Mouse (Mus musculus) leukemia stem cell, adult 10-12 weeks (primary cell): ENCODE measurements around the gene Arhgef16. TPM values are rescaled to one million over a fixed set of nuclear protein-coding genes. Genes with fewer than 3 reads are reported as not detected.

Experiments used
- polyA plus RNA-seq: library from polyadenylated mRNA; stranded (reverse); fragments of >175 nt; gene quantifications from 2 replicates; pipeline ENCODE4 v1.2.3, GENCODE M21; 2012; ENCODE audit warnings: low replicate concordance

Arhgef16 gene
- polyA plus RNA-seq, result 0.22 and 1.8 TPM in 2 replicates

DNA sequence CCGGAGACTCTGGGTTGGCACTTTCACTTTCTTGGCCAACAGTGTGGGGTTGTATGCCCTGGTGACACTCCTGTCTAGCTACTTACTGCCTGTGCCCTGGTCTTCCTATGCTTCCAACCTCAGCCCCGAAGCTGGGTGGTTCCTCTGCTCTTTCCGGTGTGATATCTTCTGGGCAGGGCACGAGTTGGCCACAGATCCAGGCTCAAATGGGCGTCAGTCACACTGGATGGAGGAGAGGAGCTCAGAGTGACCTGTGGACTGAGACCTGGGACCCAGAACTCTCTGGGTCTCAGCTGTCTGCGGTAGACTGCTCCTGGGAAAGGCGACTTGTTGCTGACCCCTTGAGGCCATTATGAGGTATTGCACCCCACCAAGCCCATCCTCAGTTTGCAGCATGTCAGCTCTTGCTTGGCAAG, at the start of gene Arhgef16:
TSS of gene Arhgef16 (minus strand) at position 211 of the 416 bp plus-strand sequence.

DNA sequence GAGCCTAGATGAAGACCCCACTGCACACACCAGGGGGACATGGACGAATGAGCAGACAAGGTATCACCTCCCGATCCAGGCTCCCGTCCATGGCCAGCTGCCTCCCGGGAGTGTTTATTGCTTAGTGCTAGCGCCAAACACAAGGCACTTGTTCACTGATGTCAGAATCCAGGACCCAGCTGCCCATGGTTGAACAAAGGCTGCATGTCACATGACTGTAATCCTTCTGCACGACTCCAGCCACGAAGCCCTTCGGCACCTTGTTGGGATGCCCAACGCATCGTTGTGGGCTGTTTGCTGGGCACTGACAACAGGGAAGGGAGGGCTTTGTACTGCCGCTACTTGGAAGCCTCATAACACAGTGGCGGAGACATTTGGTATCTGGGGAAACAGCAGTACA, 34.3 kb upstream of the Arhgef16 start, which contains the start of gene B230104I21Rik:
TSS of gene B230104I21Rik (plus strand) at position 367 of the 400 bp plus-strand sequence.

Other genes starting within 250 kb of the Arhgef16 start
- gene Trp73, start 161.5 kb downstream of the Arhgef16 start, polyA plus RNA-seq, result 0.76 and 1.8 TPM in 2 replicates
- gene Wrap73, start 159.3 kb downstream of the Arhgef16 start, polyA plus RNA-seq, result 6.7 and 17.6 TPM in 2 replicates
- gene Tprgl, start 141.0 kb downstream of the Arhgef16 start, polyA plus RNA-seq, result 93.1 and 117 TPM in 2 replicates
- 0.17 and 0.59 TPM in 2 replicates for gene Megf6, start 130.9 kb downstream of the Arhgef16 start, polyA plus RNA-seq
- gene B230104I21Rik, start 34.5 kb upstream of the Arhgef16 start, polyA plus RNA-seq, result not detected in 2 replicates